Mouse (Mus musculus) megakaryocyte, embryonic 14.5 days (primary cell): ENCODE data around the gene Thg1l. TPM values are rescaled to one million over a fixed set of nuclear protein-coding genes. Genes with fewer than 3 reads are reported as not detected.

ENCODE experiments used
- H3K27me3 ChIP-seq: replicated peaks from 2 replicates; pipeline ENCODE3; 2012; ENCODE audit warnings: inconsistent platforms
- H3K36me3 ChIP-seq: replicated peaks from 2 replicates; pipeline ENCODE3; 2012; ENCODE audit warnings: low read length, inconsistent platforms, mixed read lengths
- H3K4me1 ChIP-seq: 2 replicates; pipeline ENCODE4 v1.6.1; 2012; ENCODE audit warnings: inconsistent platforms
- H3K4me3 ChIP-seq: replicated peaks from 2 replicates; pipeline ENCODE3; 2012; ENCODE audit warnings: moderate library complexity, mild to moderate bottlenecking, inconsistent platforms
- H3K9me3 ChIP-seq: 2 replicates; pipeline ENCODE4 v1.6.1; 2012; ENCODE audit warnings: inconsistent platforms
- FLI1 ChIP-seq: IDR thresholded peaks from 2 replicates; pipeline ENCODE4 v1.6.1; 2012; ENCODE audit warnings: low read length, inconsistent platforms, mixed read lengths
- GATA1 ChIP-seq: IDR thresholded peaks from 3 replicates; pipeline ENCODE4 v1.6.1; 2012; ENCODE audit warnings: mixed read lengths, low read length, inconsistent platforms, borderline replicate concordance
- polyA plus RNA-seq: library from polyadenylated mRNA; stranded (reverse); fragments of >175 nt; gene quantifications from 2 replicates; pipeline ENCODE4 v1.2.3, GENCODE M21; 2012; ENCODE audit warnings: low replicate concordance; ENCODE audit not compliant: insufficient read depth

Thg1l gene
- polyA plus RNA-seq, result 4.1 TPM in 1 of 2 replicates, not detected in the other

GRCm38 (mm10) chr11:45955127-45955627 is at the start of gene Thg1l:
Thg1l (minus strand) TSS chr11:45955494.
- H3K36me3 ChIP-seq, result peaks cover 26% of the 10 kb centered on the region
- TF ChIP-seq FLI1 (peak; percentile 82), GATA1 (no peak)
- peaks cover 17% of the 10 kb centered on the region for H3K4me1 ChIP-seq

GRCm38 (mm10) chr11:45992087-45992486 is 36.8 kb upstream of the Thg1l start:
- H3K4me1 ChIP-seq, result no peaks in the 10 kb centered on the region; the same call in 1 of the 2 replicates

More at GRCm38 (mm10) chr11:45955127-45955627, at the start of gene Thg1l:
- H3K9me3 ChIP-seq, result no peaks in the 10 kb centered on the region
- H3K27me3 ChIP-seq, result no peaks in the 10 kb centered on the region
- peak within 1 kb of the TSS; percentile 94 for H3K4me3 ChIP-seq

DNA sequence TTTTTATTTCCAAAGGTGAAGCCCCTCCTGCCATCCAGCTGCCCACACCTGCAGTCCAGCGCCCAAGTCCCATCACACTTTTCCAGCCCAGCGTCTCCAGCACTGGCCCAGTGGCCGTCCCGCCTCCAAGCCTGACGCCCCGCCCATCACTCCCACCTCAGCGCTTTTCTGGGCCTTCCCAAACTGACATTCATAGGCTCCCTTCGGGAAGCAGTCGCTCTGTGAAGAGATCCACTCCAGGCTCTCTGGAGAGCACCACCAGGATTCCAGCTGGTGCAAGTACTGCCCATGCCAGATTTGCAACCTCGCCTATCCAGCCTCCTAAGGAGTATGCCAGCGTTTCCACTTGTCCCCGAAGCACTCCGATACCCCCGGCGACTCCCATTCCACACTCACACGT is 36.3 kb upstream of the Thg1l start:
- TF ChIP-seq FLI1, result no peak
- TF ChIP-seq GATA1, result no peak
- no peak overlapping the region for H3K4me3 ChIP-seq
- no peaks in the 10 kb centered on the region; the same call in 1 of the 2 replicates for H3K4me1 ChIP-seq
- H3K27me3 ChIP-seq, result peaks cover 15% of the 10 kb centered on the region
- no peaks in the 10 kb centered on the region for H3K9me3 ChIP-seq
- no peaks in the 10 kb centered on the region for H3K36me3 ChIP-seq

More at GRCm38 (mm10) chr11:45992087-45992486, 36.8 kb upstream of the Thg1l start:
- Histone ChIP-seq H3K4me3 (no peak overlapping the region), H3K36me3 (no peaks in the 10 kb centered on the region), H3K27me3 (peaks cover 15% of the 10 kb centered on the region), H3K9me3 (no peaks in the 10 kb centered on the region)
- no peak for TF ChIP-seq GATA1
- no peak for TF ChIP-seq FLI1

GRCm38 (mm10) chr11:45980893-45981253 is 25.6 kb upstream of the Thg1l start:
- peak overlapping the region; percentile 92 for H3K4me3 ChIP-seq
- peaks cover 6% of the 10 kb centered on the region for H3K9me3 ChIP-seq
- peaks cover 13% of the 10 kb centered on the region for H3K4me1 ChIP-seq
- peaks cover 33% of the 10 kb centered on the region for H3K27me3 ChIP-seq
- H3K36me3 ChIP-seq, result no peaks in the 10 kb centered on the region
- TF ChIP-seq GATA1 (no peak), FLI1 (no peak)

DNA sequence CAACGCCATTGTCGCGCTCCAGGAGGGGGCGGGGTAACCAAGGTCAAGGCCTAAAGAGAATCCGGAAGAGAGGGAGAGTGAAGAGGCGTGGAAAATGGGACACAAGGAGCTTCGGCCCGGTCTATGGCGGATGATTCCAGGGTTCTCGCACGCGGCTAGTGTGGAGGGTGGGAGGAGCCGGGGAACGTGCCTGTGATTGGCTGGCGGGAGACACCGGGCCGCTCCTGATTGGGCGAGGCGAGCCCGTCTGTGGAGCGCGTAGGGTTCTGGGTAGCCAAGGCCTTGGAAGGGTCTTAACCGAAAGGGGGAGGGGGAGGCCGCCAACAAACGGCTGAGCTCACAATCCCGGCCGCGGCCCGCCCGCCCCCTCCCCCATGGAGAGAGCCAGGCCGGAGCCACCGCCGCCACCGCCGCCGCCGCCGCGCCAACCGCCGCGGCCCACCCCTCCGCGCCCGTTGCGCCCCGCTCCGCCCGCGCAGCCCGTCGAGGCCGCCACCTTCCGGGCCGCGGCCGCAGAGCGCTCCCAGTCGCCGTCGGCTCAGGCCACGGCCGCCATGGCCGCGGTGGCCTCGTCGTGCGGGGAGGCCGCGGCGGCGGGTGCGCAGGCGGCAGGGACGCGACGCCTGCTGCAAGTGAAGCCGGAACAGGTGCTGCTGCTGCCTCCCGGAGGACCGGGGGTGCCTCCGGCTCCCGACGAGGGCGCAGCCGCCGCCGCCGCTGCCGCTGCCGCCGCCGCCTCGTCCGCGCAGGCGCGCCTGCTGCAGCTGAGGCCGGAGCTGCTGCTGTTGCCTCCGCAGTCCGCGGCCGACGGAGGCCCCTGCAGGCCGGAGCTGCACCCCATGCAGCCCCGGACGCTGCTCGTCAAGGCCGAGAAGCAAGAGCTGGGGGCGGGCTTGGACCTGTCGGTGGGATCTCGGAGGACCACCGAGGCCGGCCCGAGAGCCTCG is 24.9 kb upstream of the Thg1l start, which contains the start of gene Sox30:
Gene Sox30 (plus strand): TSS at position 365 of the 947 bp plus-strand sequence.
- peak within 1 kb of the TSS; percentile 92 for H3K4me3 ChIP-seq
- TF ChIP-seq GATA1 (no peak), FLI1 (no peak)

GRCm38 (mm10) chr11:45976061-45976460 is 20.8 kb upstream of the Thg1l start:
- H3K4me3 ChIP-seq, result no peak overlapping the region
- TF ChIP-seq FLI1, result no peak
- no peak for TF ChIP-seq GATA1

More for the DNA sequence above, 24.9 kb upstream of the Thg1l start, which contains the start of gene Sox30:
- Histone ChIP-seq H3K4me1 (peaks cover 13% of the 10 kb centered on the region), H3K9me3 (peaks cover 6% of the 10 kb centered on the region), H3K36me3 (no peaks in the 10 kb centered on the region), H3K27me3 (peaks cover 33% of the 10 kb centered on the region)

GRCm38 (mm10) chr11:45974466-45974865 is 19.2 kb upstream of the Thg1l start:
- TF ChIP-seq FLI1, result no peak
- no peak for TF ChIP-seq GATA1
- H3K9me3 ChIP-seq, result no peaks in the 10 kb centered on the region
- peaks cover 22% of the 10 kb centered on the region for H3K27me3 ChIP-seq
- H3K4me1 ChIP-seq, result no peaks in the 10 kb centered on the region
- H3K4me3 ChIP-seq, result no peak overlapping the region
- no peaks in the 10 kb centered on the region for H3K36me3 ChIP-seq

More at GRCm38 (mm10) chr11:45976061-45976460, 20.8 kb upstream of the Thg1l start:
- H3K9me3 ChIP-seq, result peaks cover 6% of the 10 kb centered on the region
- H3K36me3 ChIP-seq, result no peaks in the 10 kb centered on the region
- peaks cover 13% of the 10 kb centered on the region for H3K4me1 ChIP-seq
- peaks cover 32% of the 10 kb centered on the region for H3K27me3 ChIP-seq

DNA sequence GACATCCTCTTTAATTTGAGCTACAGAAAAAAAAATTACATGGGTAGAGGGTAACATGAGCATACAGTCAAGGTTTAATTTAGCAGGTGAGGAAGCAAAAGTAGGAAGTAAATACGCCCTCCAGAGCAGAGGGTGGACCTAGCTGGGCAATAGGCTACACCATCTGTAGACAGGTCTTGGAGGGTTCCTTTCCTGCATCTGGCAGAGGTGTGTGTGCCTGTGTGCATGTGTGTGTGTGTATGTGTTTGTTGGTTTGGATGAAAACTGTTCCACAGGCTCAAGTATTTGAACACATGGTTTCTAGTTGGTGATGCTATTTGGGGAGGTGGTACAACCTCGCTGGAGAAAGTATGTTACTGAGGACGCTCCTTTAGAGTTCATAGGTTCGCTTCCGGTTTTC is 18.3 kb upstream of the Thg1l start:
- Histone ChIP-seq H3K9me3 (no peaks in the 10 kb centered on the region), H3K27me3 (peaks cover 16% of the 10 kb centered on the region), H3K36me3 (no peaks in the 10 kb centered on the region), H3K4me3 (no peak overlapping the region), H3K4me1 (no peaks in the 10 kb centered on the region)
- TF ChIP-seq FLI1, result no peak
- no peak for TF ChIP-seq GATA1

- Histone ChIP-seq H3K9me3 (peaks cover 6% of the 10 kb centered on the region), H3K36me3 (no peaks in the 10 kb centered on the region), H3K4me1 (no peaks in the 10 kb centered on the region), H3K4me3 (no peak overlapping the region), H3K27me3 (peaks cover 12% of the 10 kb centered on the region)
- TF ChIP-seq FLI1 (no peak), GATA1 (no peak)
These were observed 13.2 kb upstream of the Thg1l start for GRCm38 (mm10) chr11:45968466-45968865.
